9 mouse cellular contexts compared by ENCODE assay signal in the genomic region with DNA sequence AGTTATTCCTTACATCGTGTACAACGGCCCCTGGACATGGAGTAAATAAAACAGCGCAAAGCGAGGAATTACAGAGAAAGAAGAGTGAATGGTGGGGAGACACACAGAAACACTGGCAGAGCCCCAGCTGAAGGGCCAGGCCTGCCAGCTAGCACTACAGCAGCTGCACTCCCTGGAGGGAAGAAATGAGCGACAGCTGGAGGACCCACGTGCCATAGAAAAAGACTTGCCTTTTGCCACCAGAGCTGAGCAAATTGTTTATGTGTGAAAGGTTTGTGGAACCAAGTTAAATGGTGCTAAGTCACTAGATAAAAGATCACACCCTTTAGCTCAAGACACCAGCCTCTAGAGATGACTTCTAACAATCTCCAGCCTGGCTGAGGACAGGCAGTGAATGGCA. TPM values are rescaled to one million over a fixed set of nuclear protein-coding genes. Genes with fewer than 3 reads are reported as not detected.
DNase-seq lines count a peak whose midpoint lies in the region; ATAC-seq and TF ChIP-seq lines count a peak whose summit lies in the region.
"Had no signal": no experiment of that assay in that cellular context is flagged by ENCODE, and none has a peak within 500 bp of the region (broad histone marks: within the 10 kb centered on the region; RNA-seq: fewer than 3 reads in every experiment).

No protein-coding gene starts in this region.

- 67% methylated on average over 6 of the region's 6 CpGs for WGBS in lung, postnatal 0 days
- WGBS in limb, embryonic 11.5 days: 52% methylated on average over 6 of the region's 6 CpGs

- no peak for TF ChIP-seq EP300 in lung, postnatal 0 days (IDR thresholded peaks at IDR 0.05)

- H3K4me3 ChIP-seq in lung, postnatal 0 days (ENCODE audit: low read depth, low read length): no peak overlapping the region
- no peak overlapping the region for H3K4me3 ChIP-seq in limb, embryonic 11.5 days (ENCODE audit: low read depth, low read length)

- H3K9me3 ChIP-seq in lung, postnatal 0 days (ENCODE audit: low read length): no peaks in the 10 kb centered on the region
- H3K9me3 ChIP-seq in limb, embryonic 11.5 days (ENCODE audit: control insufficient read depth, low read length): no peaks in the 10 kb centered on the region

- H3K27ac ChIP-seq in lung, postnatal 0 days (ENCODE audit: low read length): no peak overlapping the region
- peak overlapping the region; percentile 36; the same call in 1 of the 2 replicates for H3K27ac ChIP-seq in limb, embryonic 11.5 days (replicated peaks; ENCODE audit: low read depth, low read length)

- no peak for TF ChIP-seq CTCF in lung, postnatal 0 days (IDR thresholded peaks at IDR 0.05)

- no peaks in the 10 kb centered on the region for H3K4me1 ChIP-seq in lung, postnatal 0 days (ENCODE audit: insufficient read depth, low read depth, low read length)
- 0 out of 2 replicates have a peak, but pooled peaks cover 7% of the 10 kb centered on the region for H3K4me1 ChIP-seq in limb, embryonic 11.5 days (ENCODE audit: control insufficient read depth, insufficient read depth, low read length)

- no peak for ATAC-seq in lung, postnatal 0 days
- peak; percentile 28; the same call in 1 of the 2 replicates for ATAC-seq in limb, embryonic 11.5 days (ENCODE audit: insufficient number of reproducible peaks, low FRiP score, low TSS enrichment, low read depth)

- no peak overlapping the region for H3K4me2 ChIP-seq in lung, postnatal 0 days (replicated peaks; ENCODE audit: low read depth, low read length)
- no peak overlapping the region for H3K4me2 ChIP-seq in limb, embryonic 11.5 days (ENCODE audit: low read depth, severe bottlenecking)

- H3K27me3 ChIP-seq in lung, postnatal 0 days (replicated peaks; ENCODE audit: insufficient read depth, low read length): no peaks in the 10 kb centered on the region
- H3K27me3 ChIP-seq in limb, embryonic 11.5 days (ENCODE audit: control insufficient read depth, insufficient read depth, low read length): no peaks in the 10 kb centered on the region

- no peak overlapping the region for H3K9ac ChIP-seq in lung, postnatal 0 days (replicated peaks; ENCODE audit: low read depth)
- peak overlapping the region; percentile 22; the same call in 1 of the 2 replicates for H3K9ac ChIP-seq in limb, embryonic 11.5 days (ENCODE audit: low read length)

- DNase-seq in adrenal gland, postnatal 10 days: peak; percentile 70
- DNase-seq in adrenal gland, adult 2 months: no peak
- peak; percentile 55 for DNase-seq in lung, postnatal 10 days
- DNase-seq in lung, postnatal 0 days (ENCODE audit: low spot score): no peak
- DNase-seq in limb, embryonic 11.5 days (ENCODE audit: low spot score): peak; percentile 23
- DNase-seq in right cerebral cortex, postnatal 25 days: peak; percentile 24
- DNase-seq in heart, adult 9 months (ENCODE audit: low spot score in 2 of 2): no peak
- no peak for DNase-seq in urinary bladder, postnatal 4 days (ENCODE audit: low spot score in 2 of 2)
- DNase-seq: kidney, postnatal 36 days had no signal

- no peaks in the 10 kb centered on the region for H3K36me3 ChIP-seq in lung, postnatal 0 days (ENCODE audit: insufficient read depth, low read length)
- no peaks in the 10 kb centered on the region for H3K36me3 ChIP-seq in limb, embryonic 11.5 days (ENCODE audit: control insufficient read depth, insufficient read depth, low read length)

RNA-seq across cellular contexts. Expression of gene Gap43, which starts 37.0 kb away (rescaled TPM):
- total RNA-seq in adrenal gland, postnatal 10 days (2021): 10 to 100 TPM; 17.3 to 42.6 TPM
- 1 to 10 TPM; 1.1 to 1.3 TPM for total RNA-seq in adrenal gland, adult 2 months (2021)
- polyA plus RNA-seq in adrenal gland, adult 2 months (2012; rRNA removed): 0.35 TPM in 1 of 2 replicates, not detected in the other
- polyA plus RNA-seq in lung, postnatal 0 days (2015; fragmentation: Nextera tagmentation; extraction: Ambion mirVana): 12.5 and 16.3 TPM in 2 replicates
- 40.3 and 44.0 TPM in 2 replicates for polyA plus RNA-seq in limb, embryonic 11.5 days (2014; fragmentation: Nextera tagmentation; extraction: Ambion mirVana)

Comparison
In these comparisons a context has a peak if more than half of its experiments do, and no peak if none do; other contexts are left out.
1. DNase-seq: peak in adrenal gland, postnatal 10 days (single experiment), lung, postnatal 10 days (single experiment), limb, embryonic 11.5 days (single experiment) and right cerebral cortex, postnatal 25 days (single experiment); none in adrenal gland, adult 2 months (single experiment), lung, postnatal 0 days (single experiment), heart, adult 9 months (0 of 2) and urinary bladder, postnatal 4 days (0 of 2).
2. RNA of gene Gap43, which starts 37.0 kb away (polyA plus RNA-seq): 40.3 to 44.0 TPM in limb, embryonic 11.5 days and 12.5 to 16.3 TPM in lung, postnatal 0 days; 0.35 TPM in adrenal gland, adult 2 months; every median in the first group is over 10 times any median in the second.